Mouse (Mus musculus) gastrocnemius, postnatal 36 days (tissue): ENCODE data around the gene Pld2. TPM values are rescaled to one million over a fixed set of nuclear protein-coding genes. Genes with fewer than 3 reads are reported as not detected.
"Not testable (repeated sequence)": the region's sequence is repeated elsewhere in the genome, so short reads cannot be mapped to it uniquely, and the experiment has no call there.

Source experiments
- DNase-seq, 2 experiments: peaks; one replicate each; pipeline ENCODE4 v3.0.0; 2022
- intact Hi-C: fragments of 180-260 bp; cut with DNase I; formaldehyde crosslinking; loops from one replicate; pipeline ENCODE4 v1.15.1; 2025
- total RNA-seq, 2 experiments: library from RNA; stranded (reverse); gene quantifications; 2 replicates each; pipeline ENCODE4 v1.2.3; 2021

Gene Pld2
- total RNA-seq, 2 experiments from 2014 or later: 15.0 to 17.2 TPM

- intact Hi-C loops: no loop called here
- no peak for DNase-seq
Measured at GRCm38 (mm10) chr11:70566586-70566985, 26.7 kb downstream of the Pld2 start.

GRCm38 (mm10) chr11:70570614-70571013 is 30.8 kb downstream of the Pld2 start:
- intact Hi-C loops, DNase-seq: not testable (repeated sequence)

- intact Hi-C loops: no loop called here
- no peak for DNase-seq
Measured at GRCm38 (mm10) chr11:70571641-70572040, 31.8 kb downstream of the Pld2 start.

GRCm38 (mm10) chr11:70572348-70572902 is 32.6 kb downstream of the Pld2 start:
- DNase-seq: no peak
- intact Hi-C loops: no loop called here

DNA sequence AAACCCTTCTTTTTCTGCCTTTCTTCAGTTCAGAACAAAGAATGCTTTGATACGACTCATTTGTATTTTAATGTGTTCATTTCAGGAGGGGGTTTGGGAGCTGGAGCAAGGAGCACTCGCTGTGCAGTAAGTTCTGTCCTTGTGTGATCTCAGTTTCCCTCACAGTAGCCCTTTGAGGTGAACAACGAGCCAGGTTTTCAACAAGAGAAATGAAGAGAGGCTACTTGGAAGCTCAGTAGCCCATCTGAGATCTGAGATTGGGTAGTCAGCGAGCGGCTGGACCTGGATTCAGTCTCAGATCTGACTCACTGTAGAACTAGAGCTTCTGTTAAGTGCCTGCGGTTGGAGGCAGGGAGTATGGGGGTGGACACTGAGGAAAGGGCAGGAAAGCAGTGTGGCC is 34.0 kb downstream of the Pld2 start:
- DNase-seq: no peak
- intact Hi-C loops: no loop called here

DNA sequence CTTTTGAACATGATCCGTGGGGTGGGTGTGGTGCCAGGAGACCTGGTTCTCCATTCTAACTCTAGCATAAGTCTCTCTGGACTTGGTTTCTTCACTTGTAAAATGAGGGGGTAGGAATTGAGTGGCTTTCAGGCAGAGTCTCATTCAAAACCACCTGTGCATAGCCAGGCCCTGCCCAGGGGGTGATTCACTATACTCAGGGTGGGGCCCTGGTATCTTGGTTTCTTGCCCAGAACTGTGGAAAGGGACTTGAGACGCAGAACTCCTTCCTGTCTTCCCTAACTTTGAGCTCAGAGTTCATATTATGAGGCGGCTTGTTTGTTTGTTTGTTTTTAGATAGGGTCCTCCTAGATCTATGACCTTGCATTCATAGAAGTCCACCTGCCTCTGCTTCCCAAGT is 37.3 kb downstream of the Pld2 start:
- intact Hi-C loops: no loop called here
- no peak for DNase-seq

DNA sequence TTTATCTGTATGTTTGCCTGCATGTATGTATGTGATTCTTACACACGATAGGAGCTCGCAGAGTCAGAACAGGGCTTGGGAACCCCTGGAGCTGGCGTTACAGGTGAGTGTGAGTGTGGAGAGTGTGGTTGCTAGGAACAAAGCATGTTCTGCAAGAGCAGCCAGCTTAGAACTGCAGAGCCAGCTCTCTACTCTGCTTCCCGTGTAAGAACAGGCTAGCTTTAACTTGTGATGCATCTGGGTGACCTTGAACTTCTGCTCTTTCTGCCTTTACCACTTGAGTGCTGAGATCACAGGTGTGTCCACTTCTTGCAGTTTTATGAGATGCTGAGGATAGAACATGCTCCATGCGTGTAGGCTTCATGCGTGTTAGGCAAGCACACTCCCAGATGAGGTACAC is 39.1 kb downstream of the Pld2 start:
- no peak for DNase-seq
- intact Hi-C loops: no loop called here

DNA sequence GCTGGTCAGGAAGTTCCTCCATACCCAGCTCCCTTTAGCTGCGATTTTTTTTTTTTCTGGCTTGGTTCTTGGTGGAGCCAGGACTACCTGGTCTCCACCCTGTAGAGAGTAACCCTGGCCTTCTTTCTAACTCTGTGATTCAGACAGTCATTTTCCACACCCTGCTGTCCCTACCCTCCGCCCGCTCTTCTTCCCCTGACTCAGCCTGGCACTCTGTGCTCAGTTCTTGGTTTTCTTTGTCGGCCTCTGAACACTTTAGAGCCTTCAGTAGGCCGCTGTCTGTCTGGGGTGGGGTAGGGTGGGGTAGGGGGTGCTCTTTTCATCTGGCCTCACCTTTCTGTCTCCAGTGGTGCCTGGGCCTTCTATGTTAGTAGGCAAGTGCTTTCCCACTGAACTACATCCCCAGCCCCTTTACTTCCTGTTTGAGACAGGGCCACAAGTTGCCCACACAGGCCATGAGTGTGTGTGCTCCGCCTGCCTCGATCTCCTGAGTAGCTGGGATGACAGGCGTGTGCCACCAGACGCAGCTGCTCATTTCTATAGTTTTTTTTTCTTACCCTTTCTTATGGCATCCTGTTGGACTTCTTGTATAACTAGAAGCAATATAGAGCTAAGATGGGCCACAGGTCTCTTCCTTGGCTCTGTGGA is 40.0 kb downstream of the Pld2 start:
- intact Hi-C loops: no loop called here
- no peak for DNase-seq

DNA sequence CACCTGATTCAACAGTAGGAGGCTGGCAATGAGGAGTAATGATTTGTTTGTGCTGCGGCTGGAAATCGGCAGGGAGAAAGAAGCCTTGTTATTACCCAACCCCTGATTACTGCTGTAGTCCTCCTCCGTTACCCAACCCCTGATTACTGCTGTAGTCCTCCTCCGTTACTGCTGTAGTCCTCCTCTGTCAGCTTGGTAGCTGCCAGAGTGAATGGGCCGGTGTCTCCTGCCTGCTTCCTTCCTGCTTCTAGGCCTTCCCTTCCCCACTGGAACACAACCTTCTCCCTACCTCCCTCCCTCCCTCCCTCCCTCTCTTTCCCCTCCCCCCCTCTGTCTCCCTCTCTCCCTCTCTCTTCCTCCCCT is 40.5 kb downstream of the Pld2 start:
- no peak for DNase-seq
- intact Hi-C loops: no loop called here

DNA sequence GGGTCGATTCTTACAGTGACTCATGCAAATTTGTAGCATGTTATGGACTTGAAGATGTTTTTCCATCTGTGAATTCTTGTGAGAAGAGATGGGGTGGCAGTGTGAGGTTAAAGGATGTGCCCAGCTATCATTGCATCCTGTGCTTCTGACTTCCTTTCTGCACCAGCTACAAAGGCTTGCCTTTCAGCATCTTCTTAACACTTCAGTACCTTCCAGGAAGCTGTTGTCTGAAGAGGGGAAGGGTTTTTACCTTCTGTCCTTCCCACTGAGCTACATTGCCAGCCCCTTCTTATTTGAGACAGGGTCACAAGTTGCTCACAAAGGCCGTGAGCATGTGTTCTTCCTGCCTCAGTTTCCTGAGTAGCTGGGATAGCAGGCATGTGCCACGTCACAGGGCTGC is 41.1 kb downstream of the Pld2 start:
- intact Hi-C loops: no loop called here
- DNase-seq: no peak

DNA sequence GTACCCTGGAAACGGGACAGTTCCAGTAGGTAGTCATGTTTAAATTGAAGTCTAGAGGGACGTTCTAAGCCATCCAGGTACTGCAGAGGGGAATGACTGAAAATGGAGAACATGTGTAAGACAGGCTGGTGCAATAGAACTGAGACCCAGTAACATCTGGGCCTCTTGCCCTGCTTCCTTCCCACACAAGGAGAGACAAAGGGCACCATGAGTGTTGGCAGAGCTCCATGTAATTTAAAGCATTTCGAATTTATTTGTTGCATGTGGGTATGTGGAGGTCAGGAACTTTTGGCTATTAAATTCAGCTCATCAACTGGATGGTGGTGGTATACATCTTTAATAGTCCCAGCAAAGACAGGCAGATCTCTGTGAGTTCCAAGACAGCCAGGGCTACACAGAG is 42.3 kb downstream of the Pld2 start:
- no peak for DNase-seq
- intact Hi-C loops: no loop called here

GRCm38 (mm10) chr11:70583022-70583714 is 43.3 kb downstream of the Pld2 start:
- intact Hi-C loops: no loop called here
- no peak for DNase-seq

DNA sequence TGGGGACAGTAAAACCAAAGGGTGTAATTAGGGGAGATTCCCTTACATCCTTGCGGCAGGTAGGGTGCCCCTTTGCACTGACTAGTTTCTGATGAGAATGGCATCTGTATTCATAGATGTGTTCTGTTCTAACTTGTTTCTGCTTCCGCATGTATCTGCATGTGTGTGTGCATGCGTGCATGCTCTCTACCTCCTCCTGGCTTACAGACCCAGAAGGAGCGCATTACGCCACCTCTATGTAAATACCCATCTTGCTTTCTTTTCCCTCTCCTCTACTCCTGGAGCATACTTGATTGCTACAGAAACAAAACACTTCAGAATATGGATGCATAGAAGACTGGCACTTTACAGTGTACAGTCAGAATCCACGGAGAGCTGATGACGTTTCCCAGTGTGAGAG is 43.9 kb downstream of the Pld2 start:
- intact Hi-C loops: no loop called here
- no peak for DNase-seq

DNA sequence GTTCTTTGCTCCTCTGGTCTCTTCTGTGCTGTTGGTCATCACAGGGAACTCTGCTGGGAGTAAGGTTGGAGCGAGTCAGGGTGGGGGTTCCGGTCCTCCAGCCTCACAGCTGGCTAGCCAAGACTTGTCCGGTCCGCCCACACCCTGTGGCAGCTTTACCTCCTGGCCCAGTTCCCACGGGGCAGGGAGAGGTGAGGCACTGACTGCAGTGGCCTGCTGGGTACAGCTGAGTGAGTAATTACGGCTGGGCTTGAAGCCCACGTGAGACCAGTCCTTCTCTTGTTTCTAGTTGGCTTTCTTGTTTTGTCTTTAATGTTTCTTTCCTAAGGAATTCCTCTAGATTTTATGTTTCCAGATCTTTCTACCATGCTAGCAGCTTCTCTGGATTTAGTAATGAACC is 45.6 kb downstream of the Pld2 start:
- peak in 1 of 2 experiments; percentile 50 for DNase-seq
- intact Hi-C loops: no loop called here

- no peak for DNase-seq
- intact Hi-C loops: no loop called here
Measured at GRCm38 (mm10) chr11:70586261-70586660, 46.4 kb downstream of the Pld2 start.

DNA sequence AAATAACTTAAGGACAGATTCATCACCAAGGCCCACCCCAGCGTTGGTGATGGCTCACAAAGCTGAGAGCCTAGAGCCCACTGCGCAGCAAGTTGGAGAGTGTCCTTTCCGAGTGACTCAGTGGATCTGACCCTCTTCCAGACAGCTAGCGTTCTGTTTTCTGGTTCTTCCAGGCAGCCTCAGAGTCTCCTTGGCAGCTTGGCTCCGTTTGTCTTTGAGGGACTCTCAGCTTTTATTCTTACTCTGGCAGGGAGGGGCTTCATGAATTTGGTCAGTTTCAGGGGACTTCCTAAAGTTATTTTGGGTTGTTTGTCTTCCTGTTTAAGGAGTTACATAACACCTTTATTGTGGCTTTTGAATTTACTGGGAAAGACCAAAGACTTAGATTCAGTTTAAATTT is 47.1 kb downstream of the Pld2 start:
- intact Hi-C loops: no loop called here
- DNase-seq: no peak

- intact Hi-C loops: no loop called here
- DNase-seq: no peak
Measured at GRCm38 (mm10) chr11:70591733-70592132, 51.9 kb downstream of the Pld2 start.

DNA sequence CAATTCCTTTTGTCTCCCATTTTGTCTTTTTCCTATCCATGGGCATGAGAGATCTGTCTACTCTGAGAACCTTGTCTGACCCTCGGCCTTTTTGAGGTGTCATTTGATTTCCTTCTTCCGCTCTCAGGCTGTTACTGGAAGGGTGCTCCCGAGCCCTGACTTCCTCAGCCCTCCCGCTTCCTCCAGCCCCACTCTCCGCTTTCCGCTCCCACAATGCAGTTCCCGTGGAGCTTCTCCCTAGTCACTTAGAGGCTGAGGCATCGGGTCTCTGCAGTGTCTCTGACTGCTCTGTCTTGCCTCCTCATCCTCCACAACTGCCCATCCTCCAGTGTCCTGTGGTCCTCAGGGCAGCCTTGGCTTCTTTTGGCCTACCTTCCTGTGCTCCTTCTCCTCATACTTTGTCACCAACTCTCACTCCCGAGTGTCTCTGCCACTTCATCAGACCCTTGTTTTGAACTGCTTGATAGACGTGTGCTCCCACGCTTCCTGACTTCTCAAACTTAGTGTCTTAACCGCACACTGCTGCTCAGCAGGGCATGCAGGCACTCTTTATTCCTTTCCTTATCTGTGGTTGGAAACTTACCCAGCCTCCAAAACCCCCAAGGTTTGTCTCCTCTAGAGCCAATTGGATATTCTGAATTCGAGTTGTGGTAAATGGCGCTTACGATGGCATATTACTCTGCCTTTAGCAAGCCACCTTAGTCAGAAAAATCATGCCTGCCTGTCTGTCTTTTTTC is 54.6 kb downstream of the Pld2 start:
- intact Hi-C loops: no loop called here
- no peak for DNase-seq

DNA sequence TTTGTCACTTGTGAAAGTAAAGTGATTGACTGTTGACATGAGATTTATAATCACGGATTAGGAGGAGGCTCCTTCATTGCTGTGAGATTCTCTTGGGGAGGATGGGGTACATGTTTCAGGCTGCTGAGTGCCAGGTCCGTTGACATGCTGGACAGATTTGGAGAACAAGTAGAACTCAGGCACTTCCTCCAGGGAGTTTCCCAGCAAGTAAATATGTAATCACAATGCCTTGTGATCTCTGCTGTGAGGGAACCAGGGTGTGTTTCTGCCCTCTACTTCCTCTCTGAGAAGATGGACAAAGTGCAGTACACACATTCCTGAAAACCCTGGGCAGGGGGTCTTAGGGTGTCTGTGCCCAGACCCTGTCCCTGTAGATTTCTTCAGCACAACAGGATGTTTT is 55.8 kb downstream of the Pld2 start:
- no peak for DNase-seq
- intact Hi-C loops: no loop called here

DNA sequence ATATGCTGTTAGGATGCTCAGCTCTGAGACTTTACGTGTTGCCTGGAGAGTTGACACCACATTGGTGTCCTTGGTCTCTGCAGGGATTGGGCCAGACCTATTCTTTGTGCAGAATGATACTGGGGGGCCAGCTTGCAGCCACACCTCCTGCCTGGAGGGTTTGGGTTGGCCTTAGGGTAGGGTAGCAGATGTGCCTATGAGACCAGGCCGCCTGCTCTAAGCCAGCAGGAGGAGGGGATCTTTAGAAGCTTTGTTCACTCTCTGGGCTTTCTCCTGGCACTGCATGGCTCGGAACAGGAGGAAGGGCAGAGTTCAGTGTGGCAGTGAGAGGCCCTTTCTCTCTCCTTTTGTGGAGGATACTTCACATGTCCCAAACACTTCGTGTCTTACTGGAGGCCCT is 56.2 kb downstream of the Pld2 start:
- intact Hi-C loops: no loop called here
- DNase-seq: no peak

- DNase-seq: no peak
- intact Hi-C loops: no loop called here
Measured at GRCm38 (mm10) chr11:70597301-70597700, 57.4 kb downstream of the Pld2 start.
